Mouse (Mus musculus) stomach, postnatal 0 days (tissue): ENCODE measurements at regions not wholly inside any gene's neighbourhood (a gene's known extent, or its start where the extent isn't known, plus 50 kb on each side); places are given as distances from the start of the nearest gene placed in this dataset.

Source experiments
- CTCF ChIP-seq: IDR thresholded peaks from 2 replicates; pipeline ENCODE4 v1.5.1; 2016; ENCODE audit warnings: antibody characterized with exemption, low read depth, mild to moderate bottlenecking, moderate library complexity
- EP300 ChIP-seq: optimal IDR thresholded peaks from 2 replicates; pipeline ENCODE3; 2016; ENCODE audit warnings: antibody characterized with exemption

DNA sequence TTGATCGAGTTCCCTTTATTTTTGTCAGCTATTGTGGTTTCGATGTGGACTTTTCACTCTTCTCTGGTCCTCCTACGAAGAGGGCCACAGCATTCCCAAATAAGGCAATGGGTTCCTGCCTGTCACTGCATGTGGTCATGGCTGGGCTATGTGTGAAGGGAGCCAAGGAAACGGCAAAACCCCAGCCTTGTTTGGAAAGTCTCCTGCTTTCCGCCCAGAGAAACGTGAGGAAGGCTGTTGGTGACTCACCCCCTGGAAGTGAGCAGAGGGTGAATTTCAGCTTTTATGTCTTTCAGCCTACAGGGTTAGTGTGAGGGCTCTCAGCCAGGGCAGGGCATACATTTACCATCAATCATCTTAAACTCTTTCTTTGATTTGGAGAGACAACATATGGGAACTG is 76.3 kb upstream of the Egfl6 start:
- TF ChIP-seq CTCF (no peak), EP300 (no peak)
